Mouse (Mus musculus) hindbrain, embryonic 10.5 days (tissue): ENCODE measurements around the gene Zfp28. TPM values are rescaled to one million over a fixed set of nuclear protein-coding genes. Genes with fewer than 3 reads are reported as not detected.

Experiments used
- DNase-seq: peaks from one replicate; pipeline ENCODE4 v3.0.0-alpha.2; 2017; ENCODE audit warnings: low spot score
- H3K27ac ChIP-seq: fragments of 300-500 bp; sonication (generic); 2 replicates; pipeline ENCODE4 v1.5.1; 2016; ENCODE audit warnings: mild to moderate bottlenecking, moderate library complexity
- H3K27me3 ChIP-seq: fragments of 300-500 bp; sonication (generic); 2 replicates; pipeline ENCODE4 v1.6.1; 2016; ENCODE audit warnings: mild to moderate bottlenecking; ENCODE audit not compliant: poor library complexity, insufficient read depth, severe bottlenecking
- H3K36me3 ChIP-seq: fragments of 300-500 bp; sonication (generic); 2 replicates; pipeline ENCODE4 v1.6.1; 2016; ENCODE audit warnings: mild to moderate bottlenecking, moderate library complexity
- H3K4me1 ChIP-seq: fragments of 300-500 bp; sonication (generic); replicated peaks from 2 replicates; pipeline ENCODE4 v1.6.1; 2016; ENCODE audit warnings: mild to moderate bottlenecking
- H3K4me3 ChIP-seq: fragments of 300-500 bp; sonication (generic); 2 replicates; pipeline ENCODE4 v1.5.1; 2016; ENCODE audit warnings: mild to moderate bottlenecking, moderate library complexity
- H3K9me3 ChIP-seq: fragments of 300-500 bp; sonication (generic); 2 replicates; pipeline ENCODE4 v1.6.1; 2016; ENCODE audit warnings: mild to moderate bottlenecking, moderate library complexity
- WGBS: fragments of 180-500 bp; shearing (Covaris S2); methylation state at CpG from one replicate; pipeline ENCODE4 v1.1.7; 2016; 5-methylcytosine and 5-hydroxymethylcytosine counted together
- polyA plus RNA-seq: library from polyadenylated mRNA; unstranded; fragments of >200 nt; fragmentation: Nextera tagmentation; extraction: Ambion mirVana; gene quantifications from 2 replicates; pipeline ENCODE4 v1.2.1, GENCODE M21; 2016

Gene Zfp28
- 12.0 and 13.0 TPM in 2 replicates for polyA plus RNA-seq

- WGBS: under 1% methylated on average over 28 of the region's 28 CpGs
- peaks cover 19% of the 10 kb centered on the region for H3K4me1 ChIP-seq
- peak within 1 kb of the TSS; percentile 86 for H3K27ac ChIP-seq
- DNase-seq: peak; percentile 98
- H3K9me3 ChIP-seq: peaks cover 2% of the 10 kb centered on the region; the same call in 1 of the 2 replicates
- H3K36me3 ChIP-seq: peaks cover 20% of the 10 kb centered on the region
- peak within 1 kb of the TSS; percentile 70 for H3K4me3 ChIP-seq
- no peaks in the 10 kb centered on the region for H3K27me3 ChIP-seq
Observed at GRCm38 (mm10) chr7:6383044-6383455, at the start of gene Zfp28. Gene Zfp28 (plus strand): TSS chr7:6383295.

GRCm38 (mm10) chr7:6339865-6340264 is 43.2 kb upstream of the Zfp28 start:
- Histone ChIP-seq H3K4me3 (no peak overlapping the region), H3K36me3 (no peaks in the 10 kb centered on the region), H3K27me3 (no peaks in the 10 kb centered on the region), H3K27ac (no peak overlapping the region), H3K9me3 (no peaks in the 10 kb centered on the region), H3K4me1 (0 out of 2 replicates have a peak, but pooled peaks cover 4% of the 10 kb centered on the region)
- no peak for DNase-seq
- WGBS: 83% methylated on average over 5 of the region's 5 CpGs

GRCm38 (mm10) chr7:6343501-6344071 is 39.5 kb upstream of the Zfp28 start, which contains the start of gene Gm3854:
Gene Gm3854 (plus strand): TSS chr7:6343759.
- Histone ChIP-seq H3K4me1 (0 out of 2 replicates have a peak, but pooled peaks cover 4% of the 10 kb centered on the region), H3K9me3 (no peaks in the 10 kb centered on the region), H3K4me3 (peak within 1 kb of the TSS; percentile 62), H3K27me3 (no peaks in the 10 kb centered on the region), H3K27ac (peak within 1 kb of the TSS; percentile 90), H3K36me3 (no peaks in the 10 kb centered on the region)
- DNase-seq: peak; percentile 83
- 1% methylated on average over 26 of the region's 26 CpGs for WGBS

- DNase-seq: no peak
- no peaks in the 10 kb centered on the region for H3K36me3 ChIP-seq
- peak overlapping the region; percentile 62 for H3K4me3 ChIP-seq
- 0 out of 2 replicates have a peak, but pooled peaks cover 4% of the 10 kb centered on the region for H3K4me1 ChIP-seq
- no peaks in the 10 kb centered on the region for H3K27me3 ChIP-seq
- 36% methylated on average over 10 of the region's 10 CpGs for WGBS
- peak overlapping the region; percentile 90 for H3K27ac ChIP-seq
- no peaks in the 10 kb centered on the region for H3K9me3 ChIP-seq
Observed at GRCm38 (mm10) chr7:6344124-6344523, 39.0 kb upstream of the Zfp28 start.

GRCm38 (mm10) chr7:6358121-6358520 is 25.0 kb upstream of the Zfp28 start:
- no peak overlapping the region for H3K4me3 ChIP-seq
- DNase-seq: no peak
- H3K9me3 ChIP-seq: no peaks in the 10 kb centered on the region
- no peaks in the 10 kb centered on the region for H3K27me3 ChIP-seq
- no peak overlapping the region for H3K27ac ChIP-seq
- peaks cover 16% of the 10 kb centered on the region for H3K36me3 ChIP-seq
- WGBS: 69% methylated on average over 2 of the region's 2 CpGs
- peaks cover 10% of the 10 kb centered on the region; the same call in 1 of the 2 replicates for H3K4me1 ChIP-seq

GRCm38 (mm10) chr7:6358937-6359590 is 24.0 kb upstream of the Zfp28 start:
- Histone ChIP-seq H3K27ac (no peak overlapping the region), H3K4me1 (peaks cover 16% of the 10 kb centered on the region), H3K9me3 (no peaks in the 10 kb centered on the region), H3K36me3 (peaks cover 6% of the 10 kb centered on the region), H3K27me3 (no peaks in the 10 kb centered on the region), H3K4me3 (no peak overlapping the region)
- DNase-seq: no peak
- WGBS: 51% methylated on average over 10 of the region's 10 CpGs

GRCm38 (mm10) chr7:6360477-6361060 is 22.5 kb upstream of the Zfp28 start:
- Histone ChIP-seq H3K4me1 (peaks cover 16% of the 10 kb centered on the region), H3K4me3 (no peak overlapping the region), H3K9me3 (no peaks in the 10 kb centered on the region), H3K27ac (no peak overlapping the region), H3K36me3 (no peaks in the 10 kb centered on the region), H3K27me3 (no peaks in the 10 kb centered on the region)
- DNase-seq: no peak
- 11% methylated on average over 9 of the region's 9 CpGs for WGBS

GRCm38 (mm10) chr7:6361756-6362155 is 21.3 kb upstream of the Zfp28 start:
- Histone ChIP-seq H3K9me3 (no peaks in the 10 kb centered on the region), H3K4me3 (peak overlapping the region; percentile 59), H3K4me1 (peaks cover 16% of the 10 kb centered on the region), H3K27ac (peak overlapping the region; percentile 90), H3K36me3 (no peaks in the 10 kb centered on the region), H3K27me3 (no peaks in the 10 kb centered on the region)
- no peak for DNase-seq
- WGBS: 30% methylated on average over 7 of the region's 7 CpGs

- Histone ChIP-seq H3K27ac (peak overlapping the region; percentile 90), H3K27me3 (no peaks in the 10 kb centered on the region), H3K36me3 (no peaks in the 10 kb centered on the region), H3K9me3 (no peaks in the 10 kb centered on the region), H3K4me1 (peaks cover 16% of the 10 kb centered on the region), H3K4me3 (peak overlapping the region; percentile 59)
- under 1% methylated on average over 38 of the region's 38 CpGs for WGBS
- DNase-seq: peak; percentile 98
Observed at GRCm38 (mm10) chr7:6362268-6363046, 20.6 kb upstream of the Zfp28 start.

- Histone ChIP-seq H3K4me3 (peak within 1 kb of the TSS; percentile 59), H3K4me1 (peaks cover 16% of the 10 kb centered on the region), H3K27ac (peak within 1 kb of the TSS; percentile 90), H3K9me3 (no peaks in the 10 kb centered on the region), H3K36me3 (no peaks in the 10 kb centered on the region), H3K27me3 (no peaks in the 10 kb centered on the region)
- WGBS: under 1% methylated on average over 23 of the region's 23 CpGs
- DNase-seq: peak; percentile 90
Observed at GRCm38 (mm10) chr7:6363047-6363488, 20.0 kb upstream of the Zfp28 start, which contains the start of gene Zfp78. Gene Zfp78 (plus strand): TSS chr7:6363280.

GRCm38 (mm10) chr7:6364761-6365160 is 18.3 kb upstream of the Zfp28 start:
- Histone ChIP-seq H3K4me1 (peaks cover 16% of the 10 kb centered on the region), H3K27ac (no peak overlapping the region), H3K4me3 (no peak overlapping the region), H3K9me3 (no peaks in the 10 kb centered on the region), H3K27me3 (no peaks in the 10 kb centered on the region), H3K36me3 (no peaks in the 10 kb centered on the region)
- WGBS: 77% methylated on average over 1 of the region's 1 CpGs
- DNase-seq: no peak

- H3K27ac ChIP-seq: no peak overlapping the region
- no peaks in the 10 kb centered on the region for H3K36me3 ChIP-seq
- no peaks in the 10 kb centered on the region for H3K27me3 ChIP-seq
- H3K4me1 ChIP-seq: peaks cover 7% of the 10 kb centered on the region
- no peak overlapping the region for H3K4me3 ChIP-seq
- 87% methylated on average over 5 of the region's 5 CpGs for WGBS
- no peak for DNase-seq
- no peaks in the 10 kb centered on the region for H3K9me3 ChIP-seq
Observed at GRCm38 (mm10) chr7:6367185-6367584, 15.9 kb upstream of the Zfp28 start.
